Mouse (Mus musculus) heart, postnatal 4 days (tissue): Measurements from ENCODE around the gene Plk2. TPM values are rescaled to one million over a fixed set of nuclear protein-coding genes. Genes with fewer than 3 reads are reported as not detected.
"Not testable (repeated sequence)": the region's sequence is repeated elsewhere in the genome, so short reads cannot be mapped to it uniquely, and the experiment has no call there.

Source experiments
- DNase-seq: peaks from one replicate; pipeline ENCODE4 v3.0.0; 2021
- total RNA-seq, 2 experiments: library from RNA; stranded (reverse); gene quantifications; 2 replicates each; pipeline ENCODE4 v1.2.3; 2021

Gene Plk2
- 100 to 1,000 TPM; 101 to 112 TPM for total RNA-seq

DNA sequence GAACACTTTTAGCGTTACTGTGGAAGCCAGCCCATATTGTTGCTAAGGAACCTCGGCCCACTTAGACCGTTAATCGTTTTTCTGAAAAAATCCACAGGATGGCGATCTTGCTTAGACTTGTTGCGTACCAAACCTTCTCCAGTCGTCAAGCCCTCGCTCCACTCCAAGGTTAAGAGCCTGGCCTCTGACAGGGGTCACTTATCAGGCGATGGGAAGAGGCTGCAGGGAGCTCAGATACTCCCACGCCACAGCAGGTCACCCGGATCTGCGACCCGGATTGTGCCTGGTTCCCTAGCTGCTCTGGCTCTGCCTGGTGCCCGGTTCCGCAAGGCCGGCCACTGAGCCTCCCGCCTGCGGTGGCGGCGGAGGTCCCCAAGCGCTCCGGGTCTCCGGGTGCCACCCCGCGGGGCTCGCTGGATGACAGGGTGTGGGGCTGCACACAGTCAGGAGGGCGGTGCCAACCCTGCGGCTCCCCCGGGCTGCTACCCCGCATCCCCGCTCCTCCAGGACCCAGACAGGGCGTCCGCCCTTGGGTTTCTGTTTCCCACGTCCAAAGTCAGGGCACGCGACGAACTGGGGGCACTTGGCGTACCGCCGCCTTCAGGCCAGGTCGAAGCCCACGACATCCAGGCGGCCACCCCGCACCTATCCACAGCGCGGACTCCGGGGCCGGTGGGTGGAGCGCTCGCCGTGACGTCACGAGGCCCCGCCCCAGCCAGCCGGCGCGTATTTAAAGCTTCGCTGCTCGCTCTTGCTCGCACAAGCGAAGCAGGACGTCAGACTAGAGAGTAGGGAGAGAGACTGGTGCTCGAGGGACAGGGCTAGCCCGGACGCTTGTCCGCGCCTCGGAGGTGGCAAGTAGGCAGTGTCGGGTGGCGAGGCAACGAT is at the start of gene Plk2:
Plk2 (plus strand) TSS at position 756 of the 888 bp plus-strand sequence.
- DNase-seq, result peak; percentile 99

GRCm38 (mm10) chr13:110346707-110347106 is 48.1 kb upstream of the Plk2 start:
- no peak for DNase-seq

- no peak for DNase-seq
Measured at GRCm38 (mm10) chr13:110351051-110351450, 43.8 kb upstream of the Plk2 start.

GRCm38 (mm10) chr13:110356941-110357340 is 37.9 kb upstream of the Plk2 start, which contains the start of gene Gapt:
Gapt (minus strand) TSS chr13:110357199.
- no peak for DNase-seq

GRCm38 (mm10) chr13:110363722-110364121 is 31.1 kb upstream of the Plk2 start:
- no peak for DNase-seq

GRCm38 (mm10) chr13:110366477-110366876 is 28.4 kb upstream of the Plk2 start:
- no peak for DNase-seq

GRCm38 (mm10) chr13:110367961-110368555 is 26.8 kb upstream of the Plk2 start:
- DNase-seq, result no peak

- DNase-seq, result peak; percentile 73
Measured at GRCm38 (mm10) chr13:110368556-110369040, 26.2 kb upstream of the Plk2 start.

DNA sequence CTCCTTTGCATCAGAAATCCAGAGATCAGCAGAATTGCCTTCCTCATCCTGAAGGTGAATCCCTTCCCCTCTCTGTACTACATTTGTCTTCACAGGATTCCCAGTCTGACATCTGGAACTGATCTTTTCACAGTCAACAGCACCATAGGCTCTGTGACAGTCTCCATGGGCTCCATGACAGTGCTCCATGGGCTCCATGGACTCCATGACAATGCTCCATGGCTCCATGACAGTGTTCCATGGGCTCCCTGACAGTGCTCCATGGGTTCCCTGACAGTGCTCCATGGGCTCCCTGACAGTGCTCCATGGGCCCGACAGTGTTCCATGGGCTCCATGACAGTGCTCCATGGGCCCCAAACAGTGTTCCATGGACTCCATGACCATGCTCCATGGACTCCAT is 25.2 kb upstream of the Plk2 start:
- DNase-seq, result no peak

DNA sequence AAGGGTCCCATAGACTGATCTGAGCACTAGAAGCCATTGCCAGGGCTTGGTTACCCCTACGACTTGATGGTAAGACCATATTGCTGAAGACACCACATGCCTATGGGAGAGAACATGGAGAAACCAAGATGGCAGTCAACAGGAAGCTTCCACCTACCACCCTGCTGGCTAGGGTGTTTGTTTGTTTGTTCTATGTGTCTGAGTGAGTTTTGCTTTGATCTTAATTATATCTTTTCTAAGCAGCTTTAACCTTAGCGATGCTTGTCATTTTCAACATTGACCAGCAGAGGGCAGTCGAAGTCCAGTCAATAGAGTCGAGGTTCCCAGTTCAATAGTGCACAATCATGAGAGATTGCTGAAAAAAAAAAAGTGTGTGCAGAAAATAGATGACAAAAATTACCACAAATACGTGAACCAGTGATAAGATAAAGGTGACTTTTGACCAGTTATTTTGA is 12.4 kb upstream of the Plk2 start:
- peak; percentile 47 for DNase-seq

DNA sequence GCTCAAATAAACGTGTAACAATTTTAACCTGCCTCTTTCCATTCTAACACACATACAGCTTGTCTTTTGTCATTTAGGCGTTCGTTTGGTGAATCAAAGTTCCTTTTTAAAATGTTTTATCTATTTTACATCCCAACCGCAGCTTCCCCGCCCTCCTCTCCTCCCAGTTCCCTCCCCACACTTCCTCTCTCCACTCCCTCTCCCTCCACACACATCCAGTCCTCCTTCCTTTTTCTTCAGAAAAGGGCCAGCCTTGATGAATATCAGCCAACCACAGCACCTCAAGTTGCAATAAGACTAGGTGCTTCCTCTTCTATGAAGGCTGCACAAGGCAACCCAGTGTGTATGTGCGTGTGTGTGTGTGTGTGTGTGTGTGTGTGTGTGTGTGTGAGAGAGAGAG is 10.3 kb upstream of the Plk2 start:
- no peak for DNase-seq

GRCm38 (mm10) chr13:110392210-110392609 is 2.6 kb upstream of the Plk2 start:
- DNase-seq, result peak; percentile 81

DNA sequence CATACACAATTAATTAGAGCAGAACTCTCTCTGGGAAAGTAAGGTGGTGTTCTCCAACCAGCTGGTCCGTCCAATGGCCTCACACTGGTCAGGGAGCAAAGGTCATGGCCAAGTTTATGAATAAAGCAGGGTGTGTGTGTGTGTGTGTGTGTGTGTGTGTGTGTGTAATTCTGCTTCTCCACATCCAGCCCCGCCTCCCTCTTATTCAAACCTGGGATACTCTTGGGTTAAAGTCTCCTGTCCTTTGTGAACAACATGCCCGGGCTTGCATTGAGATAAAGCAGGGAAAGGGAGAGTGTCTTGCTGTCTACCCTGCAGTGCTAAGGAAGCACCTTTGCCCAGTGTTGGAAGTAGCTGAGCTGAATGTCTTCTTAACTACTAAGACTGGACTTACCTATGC is 2.2 kb upstream of the Plk2 start:
- DNase-seq, result no peak

DNA sequence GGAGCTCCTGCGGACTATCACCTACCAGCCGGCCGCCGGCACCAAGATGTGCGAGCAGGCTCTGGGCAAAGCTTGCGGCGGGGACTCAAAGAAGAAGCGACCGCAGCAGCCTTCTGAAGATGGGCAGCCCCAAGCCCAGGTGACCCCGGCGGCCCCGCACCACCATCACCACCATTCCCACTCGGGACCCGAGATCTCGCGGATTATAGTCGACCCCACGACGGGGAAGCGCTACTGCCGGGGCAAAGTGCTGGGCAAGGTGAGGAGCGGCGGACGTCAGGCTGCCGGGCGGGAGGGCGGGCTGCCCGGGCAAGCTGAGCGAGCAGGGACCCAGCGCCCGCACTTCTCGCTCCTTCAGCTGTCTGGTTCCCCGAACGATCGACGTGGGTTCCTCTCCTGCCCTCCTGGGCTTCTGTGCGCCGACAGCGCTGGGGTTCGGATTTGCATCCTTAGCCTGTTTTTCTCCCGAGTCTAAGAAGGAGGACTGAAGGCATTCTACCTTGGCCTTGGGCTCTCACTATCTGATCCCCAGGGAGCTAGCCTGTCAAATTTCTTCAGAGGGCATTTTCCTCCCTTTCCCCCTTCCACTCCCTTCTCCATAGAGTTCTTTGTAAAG is 441 bp downstream of the Plk2 start:
- DNase-seq, result peak; percentile 63

DNA sequence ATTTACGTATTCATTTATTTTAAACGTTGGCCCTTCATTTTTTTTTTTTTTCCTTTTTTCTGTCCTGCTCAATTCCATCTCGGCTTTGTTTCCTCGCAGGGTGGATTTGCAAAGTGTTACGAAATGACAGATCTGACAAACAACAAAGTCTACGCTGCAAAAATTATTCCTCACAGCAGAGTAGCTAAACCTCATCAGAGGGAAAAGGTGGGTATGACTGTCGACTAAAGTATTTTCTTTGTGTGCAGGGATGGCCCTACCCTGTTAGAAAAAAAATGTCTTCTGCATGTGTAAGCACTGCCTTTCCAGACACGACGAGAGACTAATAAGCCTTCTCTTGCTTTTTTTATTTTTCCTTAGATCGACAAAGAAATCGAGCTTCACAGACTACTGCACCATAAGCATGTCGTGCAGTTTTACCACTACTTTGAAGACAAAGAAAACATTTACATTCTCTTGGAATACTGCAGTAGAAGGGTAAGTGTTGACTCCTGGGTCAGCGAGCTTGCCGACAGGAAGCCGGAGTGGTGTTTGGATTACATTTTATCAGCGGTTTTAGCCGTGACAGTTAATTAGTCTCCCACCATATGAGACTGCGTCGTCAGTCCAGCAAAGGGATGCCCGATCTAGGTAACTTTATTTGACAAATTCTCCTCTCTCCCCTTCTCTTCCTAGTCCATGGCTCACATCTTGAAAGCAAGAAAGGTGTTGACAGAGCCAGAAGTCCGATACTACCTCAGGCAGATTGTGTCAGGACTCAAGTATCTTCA is 1.3 kb downstream of the Plk2 start:
- DNase-seq, result no peak

DNA sequence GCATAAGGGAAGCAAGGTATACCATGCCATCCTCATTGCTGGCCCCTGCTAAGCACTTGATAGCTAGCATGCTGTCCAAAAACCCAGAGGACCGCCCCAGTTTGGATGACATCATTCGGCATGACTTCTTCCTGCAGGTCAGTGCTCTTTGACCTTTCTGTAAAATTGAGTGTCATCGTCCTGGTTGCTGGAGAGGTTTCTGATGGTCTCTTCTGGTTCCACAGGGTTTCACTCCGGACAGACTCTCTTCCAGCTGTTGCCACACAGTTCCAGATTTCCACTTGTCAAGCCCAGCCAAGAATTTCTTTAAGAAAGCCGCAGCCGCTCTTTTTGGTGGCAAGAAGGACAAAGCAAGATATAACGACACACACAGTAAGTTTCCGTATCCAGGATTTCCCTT is 2.9 kb downstream of the Plk2 start:
- peak; percentile 20 for DNase-seq

DNA sequence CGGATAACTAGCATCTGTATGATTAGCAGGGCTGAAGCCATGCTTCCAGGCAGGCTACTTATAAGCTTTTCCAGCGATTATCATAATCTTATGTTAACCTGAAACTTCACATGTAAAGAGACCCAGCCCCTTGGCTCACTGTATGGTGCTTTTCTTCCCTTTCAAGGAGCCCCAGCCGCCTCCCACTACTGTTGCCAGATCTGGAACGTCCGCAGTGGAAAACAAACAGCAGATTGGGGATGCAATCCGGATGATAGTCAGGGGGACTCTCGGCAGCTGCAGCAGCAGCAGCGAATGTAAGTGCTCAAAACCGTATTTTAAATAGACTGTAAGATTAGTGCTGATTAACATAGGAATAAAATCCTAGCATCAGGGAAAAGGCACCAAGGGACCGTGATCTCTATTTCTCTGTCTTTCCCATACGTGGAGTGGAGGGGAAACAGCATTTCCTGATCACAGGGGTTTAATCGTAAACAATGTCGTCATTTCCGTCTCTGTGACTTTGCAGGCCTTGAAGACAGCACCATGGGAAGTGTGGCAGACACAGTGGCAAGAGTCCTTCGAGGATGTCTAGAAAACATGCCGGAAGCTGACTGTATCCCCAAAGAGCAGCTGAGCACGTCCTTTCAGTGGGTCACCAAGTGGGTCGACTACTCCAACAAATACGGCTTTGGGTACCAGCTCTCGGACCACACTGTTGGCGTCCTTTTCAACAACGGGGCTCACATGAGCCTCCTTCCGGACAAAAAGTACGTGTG is 3.8 kb downstream of the Plk2 start:
- DNase-seq, result peak; percentile 25

GRCm38 (mm10) chr13:110401443-110401842 is 6.6 kb downstream of the Plk2 start:
- DNase-seq, result no peak

- DNase-seq, result no peak
Measured at GRCm38 (mm10) chr13:110401877-110402276, 7.0 kb downstream of the Plk2 start.

- no peak for DNase-seq
Measured at GRCm38 (mm10) chr13:110404059-110404458, 9.2 kb downstream of the Plk2 start.

- not testable (repeated sequence) for DNase-seq
Measured at GRCm38 (mm10) chr13:110404686-110405085, 9.8 kb downstream of the Plk2 start.

DNA sequence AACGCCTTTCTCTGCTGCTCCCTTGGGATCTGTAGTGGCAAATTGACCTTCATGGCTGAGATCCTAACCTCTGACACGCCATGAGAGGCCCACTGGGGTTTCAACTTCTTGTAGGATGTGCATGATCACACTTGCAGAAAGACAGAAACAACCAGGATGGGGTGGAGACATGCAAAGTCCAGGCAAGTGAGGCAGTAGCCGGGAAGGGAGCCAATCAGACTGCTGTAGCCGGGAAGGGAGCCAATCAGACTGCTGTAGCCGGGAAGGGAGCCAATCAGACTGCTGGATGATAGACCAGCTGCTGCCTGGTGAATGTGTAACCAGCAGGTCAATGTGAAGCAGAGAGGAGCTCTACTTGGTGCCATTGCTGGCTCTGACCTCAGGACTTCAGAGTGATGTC is 11.3 kb downstream of the Plk2 start:
- peak; percentile 53 for DNase-seq
